Mouse (Mus musculus): ENCODE measurements at regions not wholly inside any gene's neighbourhood (a gene's known extent, or its start where the extent isn't known, plus 50 kb on each side); places are given as distances from the start of the nearest gene placed in this dataset.

DNA sequence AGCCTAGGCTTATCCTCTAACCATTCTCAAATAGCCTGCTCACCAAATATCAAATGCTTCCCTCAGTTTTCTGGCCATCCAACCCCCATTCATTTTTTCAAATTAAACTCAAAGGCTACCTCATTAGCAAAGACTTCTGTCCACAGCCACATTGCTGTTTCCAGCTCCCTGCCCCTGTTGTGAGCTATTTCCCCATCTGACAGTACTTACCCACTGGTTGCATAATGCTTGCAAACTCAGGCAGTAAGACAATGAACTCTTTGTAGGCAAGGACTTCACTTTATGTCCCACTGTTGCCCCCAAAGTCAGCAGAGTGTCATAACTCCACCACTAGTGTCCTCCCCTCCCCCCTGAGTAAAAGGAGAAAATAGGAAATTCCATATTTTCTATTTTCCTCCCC is 194.7 kb downstream of the Rpl10-ps3 start:
- H3K4me1 ChIP-seq (ENCODE audit: control insufficient read depth, insufficient read depth, low read length): no peaks in the 10 kb centered on the region
- no peaks in the 10 kb centered on the region for H3K9me3 ChIP-seq (ENCODE audit: control insufficient read depth, low read length)
- ATAC-seq (ENCODE audit: low read depth): no peak
- no peak overlapping the region for H3K27ac ChIP-seq (ENCODE audit: low read depth, low read length)
- no peak overlapping the region for H3K9ac ChIP-seq (replicated peaks; ENCODE audit: low read depth, low read length)
- no peaks in the 10 kb centered on the region for H3K36me3 ChIP-seq (ENCODE audit: control insufficient read depth, insufficient read depth, low read length)
- no peaks in the 10 kb centered on the region for H3K27me3 ChIP-seq (ENCODE audit: control insufficient read depth, insufficient read depth, low read length)
- H3K4me3 ChIP-seq (ENCODE audit: low read depth, low read length): no peak overlapping the region
- H3K4me2 ChIP-seq (ENCODE audit: low read depth, low read length): no peak overlapping the region

DNA sequence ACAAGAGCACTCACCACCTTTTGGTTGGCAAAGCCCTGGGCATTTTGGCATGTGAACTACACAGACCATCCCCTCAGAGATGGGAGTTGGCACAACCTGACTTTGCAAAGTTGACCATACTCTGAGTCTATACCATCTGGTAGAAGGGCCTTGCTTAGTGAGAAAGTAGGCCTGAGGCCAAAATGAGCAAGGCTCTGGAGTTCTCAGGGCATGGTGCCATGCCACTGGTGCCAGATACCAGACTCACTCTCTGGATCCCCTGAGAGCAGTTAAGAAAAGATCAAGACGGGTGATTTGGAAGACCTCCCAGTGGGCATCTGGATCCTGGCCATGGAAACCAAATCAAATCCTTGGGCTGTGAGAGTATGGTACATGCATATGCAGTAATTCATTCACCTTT is 202.0 kb downstream of the Rpl10-ps3 start:
- Histone ChIP-seq H3K36me3 (ENCODE audit: control insufficient read depth, insufficient read depth, low read length) (no peaks in the 10 kb centered on the region), H3K9ac (replicated peaks; ENCODE audit: low read depth, low read length) (no peak overlapping the region), H3K4me1 (ENCODE audit: control insufficient read depth, insufficient read depth, low read length) (peaks cover 13% of the 10 kb centered on the region), H3K27ac (ENCODE audit: low read depth, low read length) (no peak overlapping the region), H3K4me2 (ENCODE audit: low read depth, low read length) (no peak overlapping the region), H3K9me3 (ENCODE audit: control insufficient read depth, low read length) (no peaks in the 10 kb centered on the region), H3K27me3 (ENCODE audit: control insufficient read depth, insufficient read depth, low read length) (no peaks in the 10 kb centered on the region), H3K4me3 (ENCODE audit: low read depth, low read length) (no peak overlapping the region)
- peak; percentile 46; the same call in 1 of the 2 replicates for ATAC-seq (ENCODE audit: low read depth)
- WGBS: 35% methylated on average over 1 of the region's 1 CpGs

GRCm38 (mm10) chr9:50142091-50142490 is 202.7 kb downstream of the Rpl10-ps3 start:
- Histone ChIP-seq H3K4me2 (ENCODE audit: low read depth, low read length) (no peak overlapping the region), H3K27me3 (ENCODE audit: control insufficient read depth, insufficient read depth, low read length) (no peaks in the 10 kb centered on the region), H3K36me3 (ENCODE audit: control insufficient read depth, insufficient read depth, low read length) (no peaks in the 10 kb centered on the region), H3K27ac (ENCODE audit: low read depth, low read length) (no peak overlapping the region), H3K4me3 (ENCODE audit: low read depth, low read length) (no peak overlapping the region), H3K4me1 (ENCODE audit: control insufficient read depth, insufficient read depth, low read length) (peaks cover 13% of the 10 kb centered on the region), H3K9me3 (ENCODE audit: control insufficient read depth, low read length) (no peaks in the 10 kb centered on the region), H3K9ac (replicated peaks; ENCODE audit: low read depth, low read length) (no peak overlapping the region)
- 77% methylated on average over 8 of the region's 8 CpGs for WGBS
- no peak for ATAC-seq (ENCODE audit: low read depth)

GRCm38 (mm10) chr9:50141176-50141575 is 203.6 kb downstream of the Rpl10-ps3 start:
- ATAC-seq (ENCODE audit: low read depth): no peak
- H3K4me2 ChIP-seq (ENCODE audit: low read depth, low read length): no peak overlapping the region
- H3K4me3 ChIP-seq (ENCODE audit: low read depth, low read length): no peak overlapping the region
- 0 out of 2 replicates have a peak overlapping the region, but pooled peaks have one; percentile 16 for H3K27ac ChIP-seq (ENCODE audit: low read depth, low read length)
- 56% methylated on average over 6 of the region's 6 CpGs for WGBS
- H3K9me3 ChIP-seq (ENCODE audit: control insufficient read depth, low read length): no peaks in the 10 kb centered on the region
- no peak overlapping the region for H3K9ac ChIP-seq (replicated peaks; ENCODE audit: low read depth, low read length)
- H3K4me1 ChIP-seq (ENCODE audit: control insufficient read depth, insufficient read depth, low read length): peaks cover 13% of the 10 kb centered on the region
- H3K27me3 ChIP-seq (ENCODE audit: control insufficient read depth, insufficient read depth, low read length): no peaks in the 10 kb centered on the region
- no peaks in the 10 kb centered on the region for H3K36me3 ChIP-seq (ENCODE audit: control insufficient read depth, insufficient read depth, low read length)

GRCm38 (mm10) chr9:50138341-50138978 is 206.3 kb downstream of the Rpl10-ps3 start:
- Histone ChIP-seq H3K9ac (replicated peaks; ENCODE audit: low read depth, low read length) (no peak overlapping the region), H3K36me3 (ENCODE audit: control insufficient read depth, insufficient read depth, low read length) (no peaks in the 10 kb centered on the region), H3K27me3 (ENCODE audit: control insufficient read depth, insufficient read depth, low read length) (no peaks in the 10 kb centered on the region), H3K27ac (ENCODE audit: low read depth, low read length) (no peak overlapping the region), H3K4me3 (ENCODE audit: low read depth, low read length) (no peak overlapping the region), H3K9me3 (ENCODE audit: control insufficient read depth, low read length) (no peaks in the 10 kb centered on the region), H3K4me1 (ENCODE audit: control insufficient read depth, insufficient read depth, low read length) (peaks cover 13% of the 10 kb centered on the region), H3K4me2 (ENCODE audit: low read depth, low read length) (no peak overlapping the region)
- 0 out of 2 replicates have a peak, but pooled peaks have one; percentile 38 for ATAC-seq (ENCODE audit: low read depth)
- 81% methylated on average over 9 of the region's 9 CpGs for WGBS

DNA sequence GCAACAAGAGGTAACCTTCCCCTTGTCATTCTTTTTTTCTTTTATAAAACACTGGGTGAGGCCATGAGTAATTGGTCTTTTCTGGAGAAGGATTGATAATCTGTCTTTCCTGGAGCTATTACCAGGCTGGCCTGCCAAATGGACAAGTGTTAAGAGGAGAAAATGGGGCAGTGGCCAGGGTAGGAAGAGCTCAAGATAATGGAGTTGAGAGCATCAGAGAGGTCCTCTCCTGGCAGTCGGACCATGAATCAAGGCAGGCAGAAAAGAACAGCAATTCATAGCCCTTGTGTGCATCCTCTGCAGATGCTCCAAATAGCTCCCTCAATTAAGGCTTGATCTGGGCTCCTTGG is 208.2 kb downstream of the Rpl10-ps3 start:
- no peaks in the 10 kb centered on the region for H3K27me3 ChIP-seq (ENCODE audit: control insufficient read depth, insufficient read depth, low read length)
- no peak overlapping the region for H3K4me2 ChIP-seq (ENCODE audit: low read depth, low read length)
- H3K4me1 ChIP-seq (ENCODE audit: control insufficient read depth, insufficient read depth, low read length): 0 out of 2 replicates have a peak, but pooled peaks cover 3% of the 10 kb centered on the region
- ATAC-seq (ENCODE audit: low read depth): no peak
- no peak overlapping the region for H3K9ac ChIP-seq (replicated peaks; ENCODE audit: low read depth, low read length)
- no peaks in the 10 kb centered on the region for H3K36me3 ChIP-seq (ENCODE audit: control insufficient read depth, insufficient read depth, low read length)
- H3K9me3 ChIP-seq (ENCODE audit: control insufficient read depth, low read length): no peaks in the 10 kb centered on the region
- 81% methylated on average over 1 of the region's 1 CpGs for WGBS
- no peak overlapping the region for H3K4me3 ChIP-seq (ENCODE audit: low read depth, low read length)
- H3K27ac ChIP-seq (ENCODE audit: low read depth, low read length): no peak overlapping the region

GRCm38 (mm10) chr9:50135939-50136635 is 208.7 kb downstream of the Rpl10-ps3 start:
- Histone ChIP-seq H3K4me1 (ENCODE audit: control insufficient read depth, insufficient read depth, low read length) (no peaks in the 10 kb centered on the region), H3K4me3 (ENCODE audit: low read depth, low read length) (no peak overlapping the region), H3K36me3 (ENCODE audit: control insufficient read depth, insufficient read depth, low read length) (no peaks in the 10 kb centered on the region), H3K27me3 (ENCODE audit: control insufficient read depth, insufficient read depth, low read length) (no peaks in the 10 kb centered on the region), H3K4me2 (ENCODE audit: low read depth, low read length) (no peak overlapping the region), H3K9ac (replicated peaks; ENCODE audit: low read depth, low read length) (no peak overlapping the region), H3K27ac (ENCODE audit: low read depth, low read length) (no peak overlapping the region), H3K9me3 (ENCODE audit: control insufficient read depth, low read length) (no peaks in the 10 kb centered on the region)
- WGBS: 90% methylated on average over 10 of the region's 10 CpGs
- ATAC-seq (ENCODE audit: low read depth): no peak

DNA sequence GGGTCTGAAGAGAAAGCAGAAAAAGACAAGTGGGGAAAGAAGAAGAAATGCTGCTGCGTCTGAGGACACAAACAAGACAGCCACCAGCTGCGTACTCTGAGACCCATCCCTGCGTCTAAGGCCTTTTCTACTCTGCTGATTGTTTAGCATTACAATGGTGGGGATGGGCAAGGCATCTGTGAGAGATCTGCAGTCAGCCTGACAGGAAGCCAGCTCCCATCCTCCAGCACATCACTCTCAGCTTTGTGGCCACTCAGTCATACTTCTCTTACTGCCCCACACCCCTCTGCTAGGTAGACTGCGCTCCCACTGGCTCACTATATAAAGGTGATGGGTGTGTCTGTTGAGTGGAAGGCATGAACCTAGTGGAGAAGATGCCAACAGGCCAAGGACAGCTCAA is 220.5 kb downstream of the Rpl10-ps3 start:
- ATAC-seq (ENCODE audit: low read depth): no peak
- Histone ChIP-seq H3K27me3 (ENCODE audit: control insufficient read depth, insufficient read depth, low read length) (no peaks in the 10 kb centered on the region), H3K9ac (replicated peaks; ENCODE audit: low read depth, low read length) (no peak overlapping the region), H3K36me3 (ENCODE audit: control insufficient read depth, insufficient read depth, low read length) (no peaks in the 10 kb centered on the region), H3K4me1 (ENCODE audit: control insufficient read depth, insufficient read depth, low read length) (no peaks in the 10 kb centered on the region), H3K27ac (ENCODE audit: low read depth, low read length) (no peak overlapping the region), H3K4me2 (ENCODE audit: low read depth, low read length) (no peak overlapping the region), H3K9me3 (ENCODE audit: control insufficient read depth, low read length) (no peaks in the 10 kb centered on the region), H3K4me3 (ENCODE audit: low read depth, low read length) (no peak overlapping the region)
- WGBS: 32% methylated on average over 4 of the region's 4 CpGs

DNA sequence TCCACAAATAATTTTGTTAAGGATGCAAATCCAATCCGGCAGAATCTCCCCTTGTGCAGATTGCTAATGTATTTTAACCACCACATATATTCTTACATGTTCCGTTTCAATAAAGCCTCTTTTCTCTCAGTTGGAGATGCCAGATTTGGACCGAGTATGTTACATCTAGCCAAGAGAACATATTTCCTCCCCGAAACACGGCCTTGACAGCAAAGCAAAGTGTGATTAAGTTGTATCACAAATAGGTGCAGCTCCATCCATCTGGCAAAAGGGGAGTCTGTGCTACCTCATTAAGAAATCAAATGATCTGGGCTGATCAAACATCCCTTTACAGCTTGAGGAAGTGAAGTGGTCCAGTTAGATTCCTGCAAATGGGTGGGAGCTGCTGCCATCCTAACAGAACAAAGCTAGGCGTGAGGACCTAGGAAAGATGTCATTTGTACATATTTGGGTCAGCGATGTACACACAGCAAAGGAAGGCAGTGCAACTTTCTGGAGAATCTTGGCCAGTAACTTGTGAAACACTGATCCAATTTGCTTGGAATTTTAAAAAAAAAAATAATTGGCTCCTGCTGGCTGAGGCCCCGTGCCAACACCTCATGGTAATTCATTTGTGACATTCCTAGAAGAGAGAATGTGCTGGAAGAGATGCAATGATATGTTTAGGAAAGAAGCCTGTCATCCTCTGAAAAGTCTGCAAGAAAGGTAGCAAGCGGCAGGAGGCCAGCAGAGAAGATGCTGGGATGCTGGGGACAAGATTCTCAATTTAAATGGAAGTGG is 223.8 kb downstream of the Rpl10-ps3 start:
- no peak overlapping the region for H3K4me2 ChIP-seq (ENCODE audit: low read depth, low read length)
- ATAC-seq (ENCODE audit: low read depth): no peak
- H3K27me3 ChIP-seq (ENCODE audit: control insufficient read depth, insufficient read depth, low read length): no peaks in the 10 kb centered on the region
- 86% methylated on average over 9 of the region's 9 CpGs for WGBS
- no peaks in the 10 kb centered on the region for H3K4me1 ChIP-seq (ENCODE audit: control insufficient read depth, insufficient read depth, low read length)
- H3K4me3 ChIP-seq (ENCODE audit: low read depth, low read length): no peak overlapping the region
- H3K9me3 ChIP-seq (ENCODE audit: control insufficient read depth, low read length): no peaks in the 10 kb centered on the region
- no peak overlapping the region for H3K9ac ChIP-seq (replicated peaks; ENCODE audit: low read depth, low read length)
- H3K27ac ChIP-seq (ENCODE audit: low read depth, low read length): no peak overlapping the region
- H3K36me3 ChIP-seq (ENCODE audit: control insufficient read depth, insufficient read depth, low read length): no peaks in the 10 kb centered on the region
